Mouse (Mus musculus) CH12F3 (cell line): ENCODE data around the gene Fkrp.

Experiments
- in situ Hi-C: fragments of 300-500 bp; cut with MboI; formaldehyde crosslinking; loops from 2 replicates; pipeline ENCODE4 v1.14.3; 2020; ENCODE audit warnings: low sequenced_read_pairs

The Fkrp gene

DNA sequence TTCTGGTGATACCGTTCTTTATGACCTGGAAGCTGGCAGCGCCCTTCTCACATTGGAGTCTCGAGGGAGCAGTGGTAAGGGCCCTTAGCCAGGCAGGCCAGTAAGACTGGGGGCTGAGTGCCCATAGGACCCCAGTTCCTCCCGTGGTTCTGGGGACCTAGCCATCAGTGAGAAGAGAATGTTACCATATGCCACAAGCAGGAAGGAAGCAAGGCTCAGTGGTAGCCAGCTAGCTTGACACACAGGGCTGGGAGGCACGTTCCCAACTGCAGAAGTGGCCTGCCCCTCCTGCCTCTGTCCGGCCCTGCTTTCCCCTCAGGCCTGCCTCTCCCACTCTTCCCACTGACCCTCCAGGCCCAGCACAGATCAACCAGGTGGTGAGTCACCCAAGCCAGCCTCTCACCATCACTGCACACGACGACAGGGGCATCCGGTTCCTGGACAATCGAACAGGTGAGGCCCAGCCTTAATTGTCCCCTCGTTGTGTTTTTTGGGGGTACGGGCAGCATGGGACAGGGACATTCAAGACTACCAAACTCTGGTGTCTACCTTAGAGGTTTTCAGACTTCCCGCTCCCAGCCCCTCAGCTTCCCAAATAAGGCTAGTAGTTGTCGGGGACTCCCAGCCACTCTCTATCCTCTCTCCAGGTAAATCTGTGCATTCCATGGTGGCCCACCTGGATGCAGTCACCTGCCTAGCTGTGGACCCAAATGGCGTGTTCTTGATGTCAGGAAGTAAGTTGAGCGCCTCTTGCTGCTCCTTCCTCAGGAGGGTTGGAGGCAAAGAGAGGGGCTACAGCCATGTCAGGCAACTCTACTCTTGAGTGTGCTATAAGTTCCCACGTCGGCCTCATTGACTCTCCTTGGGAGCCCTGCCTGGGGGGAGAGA is 21.6 kb upstream of the Fkrp start:
- in situ Hi-C loops = no loop called here

DNA sequence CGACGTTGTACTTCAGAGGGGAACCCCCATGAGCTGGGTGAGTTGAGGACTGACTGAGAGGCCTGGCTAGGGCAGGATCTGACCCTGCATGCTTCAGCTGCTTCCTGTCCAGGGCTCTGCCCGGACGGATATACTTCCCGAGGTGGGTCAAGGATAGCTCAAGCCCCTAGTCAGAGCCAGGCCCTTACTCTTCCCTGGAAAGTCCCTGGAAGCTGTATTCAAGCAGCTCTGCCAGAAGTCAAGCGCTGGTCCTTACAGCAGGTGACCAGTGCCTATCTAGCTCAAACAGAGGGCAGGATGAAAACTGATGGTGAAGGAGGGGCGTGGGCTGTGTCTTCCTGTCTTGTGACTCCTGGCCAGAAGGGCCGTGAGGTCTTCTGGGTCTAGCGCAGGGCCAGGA is 13.9 kb upstream of the Fkrp start:
- in situ Hi-C loops = no loop called here

GRCm38 (mm10) chr7:16827274-16827673 is 10.7 kb upstream of the Fkrp start:
- in situ Hi-C loops = no loop called here

DNA sequence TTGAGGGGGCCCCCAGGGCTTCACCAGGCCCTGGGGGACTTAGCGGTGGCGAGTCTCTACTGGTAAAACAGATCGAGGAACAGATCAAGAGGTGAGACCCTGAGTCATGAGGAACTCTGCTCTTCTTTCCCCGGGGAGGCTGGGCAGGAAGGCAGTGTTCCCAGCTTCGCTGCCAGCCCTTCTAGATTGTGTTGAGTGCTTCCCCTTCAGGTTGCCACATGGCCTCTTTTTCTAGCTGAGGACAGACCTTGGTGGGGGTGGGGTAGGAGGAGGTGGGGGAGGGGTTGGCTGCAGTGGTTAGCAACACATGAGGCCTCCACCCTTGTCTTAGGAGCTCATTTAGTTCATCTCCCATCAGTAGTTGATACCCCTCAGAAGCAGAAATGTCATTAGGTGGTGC is 10.0 kb upstream of the Fkrp start:
- in situ Hi-C loops = no loop called here

GRCm38 (mm10) chr7:16825785-16826184 is 9.3 kb upstream of the Fkrp start:
- in situ Hi-C loops = no loop called here

- in situ Hi-C loops = no loop called here
Measured at GRCm38 (mm10) chr7:16823734-16824133, 7.2 kb upstream of the Fkrp start.

DNA sequence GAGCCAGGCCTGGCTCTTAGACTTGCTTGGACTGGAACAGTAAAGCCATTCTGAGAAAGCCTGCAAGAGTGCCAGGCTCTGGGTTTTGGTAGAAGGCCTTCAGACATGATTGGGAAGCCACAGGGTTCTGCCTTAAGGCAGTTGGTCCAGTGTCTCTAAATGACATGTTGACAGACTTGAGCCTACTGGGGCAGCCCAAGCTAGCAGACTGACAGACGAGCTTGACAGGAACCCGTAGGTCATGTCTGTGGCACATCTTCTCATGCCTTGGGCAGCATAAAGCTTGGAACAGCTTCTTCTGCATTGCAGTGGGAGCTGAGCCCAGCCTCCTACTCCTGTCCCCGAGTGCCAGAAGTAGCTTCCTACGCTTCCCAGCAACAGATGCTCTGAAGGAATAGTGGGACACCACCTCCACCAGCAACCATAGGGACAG is 5.2 kb upstream of the Fkrp start:
- in situ Hi-C loops = no loop called here

GRCm38 (mm10) chr7:16821091-16821490 is 4.6 kb upstream of the Fkrp start:
- in situ Hi-C loops = no loop called here

GRCm38 (mm10) chr7:16820271-16820763 is 3.8 kb upstream of the Fkrp start:
- in situ Hi-C loops = no loop called here

- in situ Hi-C loops = no loop called here
Measured at GRCm38 (mm10) chr7:16819794-16820193, 3.3 kb upstream of the Fkrp start.

DNA sequence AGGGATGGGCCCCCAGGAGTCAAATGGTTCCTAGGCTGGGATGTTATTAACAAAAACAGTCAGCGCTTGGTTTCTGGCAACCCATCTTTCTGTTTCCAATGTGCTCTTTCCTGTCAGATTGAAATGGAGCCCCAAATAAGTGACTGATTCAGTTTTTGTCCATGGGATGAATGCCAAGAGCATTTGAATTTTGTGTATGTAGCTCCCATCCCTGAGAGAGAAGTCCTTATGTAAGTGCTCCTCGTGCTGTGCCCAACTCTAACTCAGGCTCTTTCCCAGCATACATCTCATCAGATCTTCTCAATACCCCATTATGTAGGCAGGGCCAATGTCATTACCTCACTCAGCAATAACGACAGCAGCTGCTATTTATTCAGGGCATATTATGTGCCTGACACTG is 1.2 kb upstream of the Fkrp start:
- in situ Hi-C loops = no loop called here

- in situ Hi-C loops = no loop called here
Measured at GRCm38 (mm10) chr7:16816078-16816474, 456 bp downstream of the Fkrp start.

DNA sequence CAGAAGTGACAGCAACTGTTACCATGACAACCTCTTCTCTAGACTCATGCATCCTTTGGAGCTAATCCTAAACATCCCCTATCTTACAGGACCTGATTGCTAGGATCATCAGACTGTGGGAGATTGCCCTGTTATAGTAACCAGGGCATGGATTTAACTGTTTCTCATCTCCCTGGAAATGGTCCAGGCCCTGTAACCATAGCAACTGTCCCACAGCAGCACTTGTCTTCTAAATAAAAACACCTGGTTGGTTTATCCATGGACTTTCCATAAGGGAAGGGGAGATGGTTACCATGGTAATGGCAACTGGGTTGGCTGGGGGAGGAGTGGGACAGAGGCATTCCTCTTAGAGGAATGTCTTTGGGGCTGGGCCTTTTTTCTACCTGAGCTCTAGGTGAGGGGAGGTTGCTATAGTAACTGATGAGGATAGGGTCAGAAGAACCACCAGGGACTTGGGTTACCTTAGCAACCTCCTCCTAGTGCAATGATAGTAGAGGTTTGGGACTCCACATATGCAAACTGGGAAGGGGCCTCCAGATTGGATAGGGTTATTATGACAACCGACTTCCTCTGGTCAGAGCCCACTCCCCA is 1.1 kb downstream of the Fkrp start, which contains the start of gene Strn4:
TSS of gene Strn4 (plus strand) at position 539 of the 591 bp plus-strand sequence.
- in situ Hi-C loops = no loop called here

GRCm38 (mm10) chr7:16812505-16812904 is 4.0 kb downstream of the Fkrp start:
- in situ Hi-C loops = no loop called here

- in situ Hi-C loops = no loop called here
Measured at GRCm38 (mm10) chr7:16811649-16812070, 4.9 kb downstream of the Fkrp start.

GRCm38 (mm10) chr7:16810920-16811648 is 5.4 kb downstream of the Fkrp start:
- in situ Hi-C loops = no loop called here

DNA sequence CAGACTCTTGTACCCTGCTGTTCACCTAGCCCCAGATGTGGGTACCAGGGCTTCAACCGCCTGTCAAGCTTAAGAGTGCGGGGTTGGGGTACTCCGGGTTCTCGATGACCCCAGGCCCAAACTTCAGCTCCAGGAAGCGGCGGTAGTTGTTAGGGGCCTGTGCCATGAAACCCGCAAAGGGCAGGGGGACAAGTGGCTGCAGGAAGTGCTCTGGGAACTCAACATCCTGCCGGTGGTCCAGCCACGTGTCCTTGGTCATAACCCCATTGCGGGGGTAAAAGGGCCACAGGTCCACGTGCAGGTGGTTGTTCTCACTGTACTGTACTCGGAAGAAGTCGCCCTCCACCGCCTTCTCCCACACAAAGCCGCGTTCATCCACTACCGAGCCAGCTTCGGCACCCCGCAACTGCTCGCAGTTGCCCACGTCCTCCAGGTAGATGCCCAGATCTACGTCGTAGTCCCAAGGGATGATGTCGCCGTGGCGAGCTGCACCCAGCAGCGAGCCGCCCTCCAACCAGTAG is 6.1 kb downstream of the Fkrp start:
- in situ Hi-C loops = no loop called here

- in situ Hi-C loops = no loop called here
Measured at GRCm38 (mm10) chr7:16809739-16810138, 6.8 kb downstream of the Fkrp start.

GRCm38 (mm10) chr7:16808647-16809046 is 7.9 kb downstream of the Fkrp start:
- in situ Hi-C loops = no loop called here

DNA sequence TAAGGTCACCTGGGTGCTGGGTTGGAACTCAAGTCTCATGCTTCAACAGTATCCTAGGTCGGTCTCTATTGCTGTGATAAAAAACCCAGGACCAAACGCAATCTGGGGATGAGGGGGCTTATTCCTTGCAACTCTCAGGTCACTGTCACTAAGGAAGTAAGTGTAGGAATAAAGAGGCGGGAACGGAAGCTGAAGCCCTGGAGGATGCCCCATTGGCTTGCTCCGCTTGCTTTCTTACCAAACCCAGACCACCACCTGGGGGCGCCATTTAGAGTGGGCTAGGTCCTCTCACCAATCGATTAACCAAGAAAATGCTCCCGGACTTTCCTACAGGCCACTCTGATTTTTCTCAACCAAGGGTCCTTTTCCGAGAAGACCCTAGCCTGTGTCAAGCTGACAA is 8.6 kb downstream of the Fkrp start:
- in situ Hi-C loops = no loop called here

DNA sequence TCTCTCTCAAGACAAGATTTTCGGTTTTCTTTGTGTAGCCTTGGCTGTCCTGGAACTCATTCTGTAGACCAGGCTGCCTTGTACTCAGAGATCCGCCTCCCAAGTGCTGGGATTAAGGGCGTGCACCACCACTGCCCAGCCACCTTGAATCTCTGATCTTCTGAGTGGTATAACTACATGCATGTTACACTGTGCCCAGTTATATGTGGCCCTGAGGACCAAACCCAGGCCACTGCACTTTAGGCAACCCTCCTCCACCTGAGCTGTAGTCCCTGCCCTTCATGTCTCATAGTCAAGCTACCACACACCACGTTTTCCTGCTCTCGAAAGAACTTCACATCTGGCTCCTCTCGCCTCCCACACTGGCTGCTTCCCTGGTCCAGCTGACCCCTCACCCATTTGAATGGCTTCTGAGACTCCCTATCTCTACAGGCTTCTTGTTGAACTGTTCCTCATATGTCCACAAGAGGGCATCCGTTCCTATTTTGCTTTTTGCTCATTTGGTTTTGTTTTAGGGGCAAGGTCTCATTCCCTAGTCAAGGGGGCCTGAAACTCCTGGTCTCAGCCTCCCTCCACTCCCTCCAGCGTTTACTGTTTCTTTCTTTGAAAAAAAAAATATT is 12.0 kb downstream of the Fkrp start:
- in situ Hi-C loops = no loop called here
